Comparison of ENCODE assay signal across 8 mouse cellular contexts in genomic region chr13:36727779-36728470, GRCm38 (mm10). TPM values are rescaled to one million over a fixed set of nuclear protein-coding genes. Genes with fewer than 3 reads are reported as not detected.
A peak's percentile ranks its signal among the peaks of the same experiment; 100 is the strongest.
DNase-seq lines count a peak whose midpoint lies in the region; ATAC-seq and TF ChIP-seq lines count a peak whose summit lies in the region.

No protein-coding gene starts in this region.

- H3K9me3 ChIP-seq in E14TG2a.4 (ENCODE audit: low read length) = no peaks in the 10 kb centered on the region; the same call in 1 of the 2 replicates
- H3K9me3 ChIP-seq in forebrain, embryonic 10.5 days = no peaks in the 10 kb centered on the region
- H3K9me3 ChIP-seq in liver, embryonic 12.5 days (replicated peaks) = no peaks in the 10 kb centered on the region

- H3K4me1 ChIP-seq in E14TG2a.4 (replicated peaks; ENCODE audit: low read depth, low read length) = peaks cover 53% of the 10 kb centered on the region
- peaks cover 71% of the 10 kb centered on the region for H3K4me1 ChIP-seq in forebrain, embryonic 10.5 days
- H3K4me1 ChIP-seq in liver, embryonic 12.5 days = peaks cover 13% of the 10 kb centered on the region; the same call in 1 of the 2 replicates

- H3K27me3 ChIP-seq in E14TG2a.4 (ENCODE audit: insufficient read depth, low read length) = peaks cover 97% of the 10 kb centered on the region
- peaks cover 100% of the 10 kb centered on the region for H3K27me3 ChIP-seq in forebrain, embryonic 10.5 days (ENCODE audit: poor library complexity, severe bottlenecking)
- peaks cover 99% of the 10 kb centered on the region for H3K27me3 ChIP-seq in liver, embryonic 12.5 days (replicated peaks)

- H3K4me2 ChIP-seq in liver, embryonic 12.5 days = peak overlapping the region; percentile 48

- H3K9ac ChIP-seq in liver, embryonic 12.5 days = no peak overlapping the region

- no peaks in the 10 kb centered on the region for H3K36me3 ChIP-seq in E14TG2a.4 (ENCODE audit: insufficient read depth, low read length)
- H3K36me3 ChIP-seq in forebrain, embryonic 10.5 days (replicated peaks) = no peaks in the 10 kb centered on the region
- H3K36me3 ChIP-seq in liver, embryonic 12.5 days = no peaks in the 10 kb centered on the region

- peak overlapping the region; percentile 82 for H3K27ac ChIP-seq in forebrain, embryonic 10.5 days
- H3K27ac ChIP-seq in liver, embryonic 12.5 days = no peak overlapping the region

- H3K4me3 ChIP-seq in E14TG2a.4 (replicated peaks; ENCODE audit: low read length) = peak overlapping the region; percentile 69
- peak overlapping the region; percentile 54 for H3K4me3 ChIP-seq in forebrain, embryonic 10.5 days
- peak overlapping the region; percentile 26 for H3K4me3 ChIP-seq in liver, embryonic 12.5 days

- ATAC-seq in cerebellum, adult (ENCODE audit: insufficient number of reproducible peaks, low FRiP score, low TSS enrichment) = no peak
- ATAC-seq in liver, embryonic 12.5 days = no peak

- TF ChIP-seq CTCF in E14TG2a.4 (conservative IDR thresholded peaks at IDR 0.05; ENCODE audit: low read length) = no peak

- peak; percentile 41 to 57 for DNase-seq in cerebellum, adult 18-20 months
- no peak for DNase-seq in forebrain, embryonic 10.5 days (ENCODE audit: extremely low spot score, low spot score)
- no peak for DNase-seq in adrenal gland, adult 2 months
- no peak for DNase-seq in spleen, adult 18-20 months
- DNase-seq in kidney, adult 11 months = no peak

- under 1% methylated on average over 21 of the region's 23 CpGs for WGBS in forebrain, embryonic 10.5 days
- 3% methylated on average over 23 of the region's 23 CpGs for WGBS in liver, embryonic 12.5 days (ENCODE audit: insufficient replicate concordance)

RNA-seq across cellular contexts. Expression of gene Nrn1, which starts 7.0 kb away (rescaled TPM):
- polyA plus RNA-seq in forebrain, embryonic 10.5 days (2016; fragmentation: Nextera tagmentation; extraction: Ambion mirVana) = 6.9 and 10.4 TPM in 2 replicates
- polyA plus RNA-seq in liver, embryonic 12.5 days (2016; fragmentation: Nextera tagmentation; extraction: Ambion mirVana) = 2.1 and 2.5 TPM in 2 replicates
- 1 to 10 TPM; 4.1 to 4.7 TPM for total RNA-seq in adrenal gland, adult 2 months (2021)
- polyA plus RNA-seq in adrenal gland, adult 2 months (2012; rRNA removed) = 1.7 TPM in 2 replicates

Comparison
In these comparisons a context has a peak if more than half of its experiments do, and no peak if none do; other contexts are left out.
1. DNase-seq: peak in cerebellum, adult 18-20 months (2 of 2); none in forebrain, embryonic 10.5 days (single experiment), adrenal gland, adult 2 months (single experiment), spleen, adult 18-20 months (0 of 2) and kidney, adult 11 months (single experiment).
2. Peak in every context shown above with its lines, with median percentiles within 50 percentile points of each other: H3K4me3 ChIP-seq.